Mouse (Mus musculus) small intestine, adult 2 months (tissue): ENCODE results near the gene Skil. TPM values are rescaled to one million over a fixed set of nuclear protein-coding genes. Genes with fewer than 3 reads are reported as not detected.

Experiments
- H3K27ac ChIP-seq: fragments of 200-500 bp; 2 replicates; pipeline ENCODE4 v1.5.1; 2012; ENCODE audit warnings: low read depth, low read length, control low read depth, inconsistent platforms; ENCODE audit not compliant: insufficient read depth
- H3K27me3 ChIP-seq: fragments of 200-500 bp; 2 replicates; pipeline ENCODE4 v1.6.1; 2012; ENCODE audit warnings: mild to moderate bottlenecking, moderate library complexity, low read length, inconsistent platforms; ENCODE audit not compliant: control insufficient read depth, insufficient read depth
- H3K36me3 ChIP-seq: fragments of 200-500 bp; 2 replicates; pipeline ENCODE4 v1.6.1; 2012; ENCODE audit warnings: mild to moderate bottlenecking, low read length, control low read depth, inconsistent platforms; ENCODE audit not compliant: control insufficient read depth, insufficient read depth
- H3K4me1 ChIP-seq: fragments of 200-500 bp; 2 replicates; pipeline ENCODE4 v1.6.1; 2012; ENCODE audit warnings: low read length, inconsistent platforms, mixed read lengths; ENCODE audit not compliant: control insufficient read depth, insufficient read depth, insufficient read length
- H3K4me3 ChIP-seq: fragments of 200-500 bp; 2 replicates; pipeline ENCODE4 v1.5.1; 2012; ENCODE audit warnings: low read depth, mild to moderate bottlenecking, control low read depth, inconsistent platforms, low read length, moderate library complexity
- CTCF ChIP-seq: fragments of 200-500 bp; IDR thresholded peaks from 2 replicates; pipeline ENCODE4 v1.5.1; 2012; ENCODE audit warnings: low read depth, mild to moderate bottlenecking, control low read depth, inconsistent platforms, low read length, moderate library complexity, mixed read lengths; ENCODE audit not compliant: insufficient replicate concordance, insufficient read length; ENCODE audit errors: extremely low read depth
- POLR2A ChIP-seq: fragments of 200-500 bp; IDR thresholded peaks from 2 replicates; pipeline ENCODE4 v1.6.1; 2012; ENCODE audit warnings: low read depth, mild to moderate bottlenecking, control low read depth, inconsistent platforms, low read length, moderate library complexity
- WGBS: fragments of 180-500 bp; shearing (Covaris S2); methylation state at CpG from one replicate; pipeline ENCODE4 v1.1.7; 2018; 5-methylcytosine and 5-hydroxymethylcytosine counted together
- polyA plus RNA-seq: library from polyadenylated mRNA; depleted of rRNA; stranded (reverse); fragments of >200 nt; gene quantifications from 2 replicates; pipeline ENCODE4 v1.2.3, GENCODE M21; 2012

Skil gene
- polyA plus RNA-seq, 1 experiment: 8.5 TPM

GRCm38 (mm10) chr3:31145641-31146290 lies 50.9 kb downstream of the Skil start:
- WGBS: 8% methylated on average over 14 of the region's 14 CpGs
- Histone ChIP-seq H3K4me3 (no peak overlapping the region), H3K36me3 (no peaks in the 10 kb centered on the region), H3K27ac (no peak overlapping the region), H3K4me1 (peaks cover 5% of the 10 kb centered on the region; the same call in 1 of the 2 replicates), H3K27me3 (0 out of 2 replicates have a peak, but pooled peaks cover 7% of the 10 kb centered on the region)
- TF ChIP-seq CTCF (peak; percentile 79; the same call in 1 of the 2 replicates), POLR2A (no peak)

- peaks cover 10% of the 10 kb centered on the region; the same call in 1 of the 2 replicates for H3K27me3 ChIP-seq
- 73% methylated on average over 7 of the region's 7 CpGs for WGBS
- H3K36me3 ChIP-seq: no peaks in the 10 kb centered on the region
- TF ChIP-seq CTCF: no peak
- no peak for TF ChIP-seq POLR2A
- H3K27ac ChIP-seq: no peak overlapping the region
- H3K4me3 ChIP-seq: no peak overlapping the region
- H3K4me1 ChIP-seq: peaks cover 2% of the 10 kb centered on the region; the same call in 1 of the 2 replicates
Measured at GRCm38 (mm10) chr3:31148595-31148994, 53.7 kb downstream of the Skil start.

- WGBS: under 1% methylated on average over 33 of the region's 33 CpGs
- H3K36me3 ChIP-seq: no peaks in the 10 kb centered on the region
- H3K4me3 ChIP-seq: peak within 1 kb of the TSS; percentile 13
- H3K4me1 ChIP-seq: peaks cover 2% of the 10 kb centered on the region; the same call in 1 of the 2 replicates
- H3K27me3 ChIP-seq: peaks cover 10% of the 10 kb centered on the region; the same call in 1 of the 2 replicates
- TF ChIP-seq POLR2A (no peak), CTCF (no peak)
- H3K27ac ChIP-seq: no peak within 1 kb of the TSS
Measured at GRCm38 (mm10) chr3:31149706-31150105, 54.8 kb downstream of the Skil start, which contains the start of gene Cldn11. TSS of gene Cldn11 (plus strand) at chr3:31149920.

GRCm38 (mm10) chr3:31152108-31152507 lies 57.2 kb downstream of the Skil start:
- Histone ChIP-seq H3K27ac (no peak overlapping the region), H3K4me3 (no peak overlapping the region), H3K27me3 (peaks cover 10% of the 10 kb centered on the region; the same call in 1 of the 2 replicates), H3K36me3 (no peaks in the 10 kb centered on the region), H3K4me1 (no peaks in the 10 kb centered on the region)
- no peak for TF ChIP-seq CTCF
- TF ChIP-seq POLR2A: no peak
- 57% methylated on average over 6 of the region's 6 CpGs for WGBS

- 71% methylated on average over 3 of the region's 3 CpGs for WGBS
- no peak for TF ChIP-seq POLR2A
- no peak for TF ChIP-seq CTCF
- Histone ChIP-seq H3K36me3 (no peaks in the 10 kb centered on the region), H3K27ac (no peak overlapping the region), H3K4me3 (no peak overlapping the region), H3K4me1 (no peaks in the 10 kb centered on the region), H3K27me3 (peaks cover under 1% of the 10 kb centered on the region; the same call in 1 of the 2 replicates)
Measured at GRCm38 (mm10) chr3:31156126-31156525, 61.3 kb downstream of the Skil start.

- WGBS: 67% methylated on average over 15 of the region's 15 CpGs
- no peaks in the 10 kb centered on the region for H3K4me1 ChIP-seq
- no peak overlapping the region for H3K27ac ChIP-seq
- no peak for TF ChIP-seq CTCF
- no peak for TF ChIP-seq POLR2A
- no peaks in the 10 kb centered on the region for H3K36me3 ChIP-seq
- no peak overlapping the region for H3K4me3 ChIP-seq
- H3K27me3 ChIP-seq: no peaks in the 10 kb centered on the region
Measured at GRCm38 (mm10) chr3:31157776-31158175, 62.9 kb downstream of the Skil start.

- WGBS: 80% methylated on average over 10 of the region's 10 CpGs
- no peak for TF ChIP-seq POLR2A
- TF ChIP-seq CTCF: no peak
Measured at GRCm38 (mm10) chr3:31160046-31160445, 65.2 kb downstream of the Skil start.

More at GRCm38 (mm10) chr3:31160046-31160445, 65.2 kb downstream of the Skil start:
- H3K4me3 ChIP-seq: no peak overlapping the region
- no peaks in the 10 kb centered on the region for H3K36me3 ChIP-seq
- H3K4me1 ChIP-seq: no peaks in the 10 kb centered on the region
- no peaks in the 10 kb centered on the region for H3K27me3 ChIP-seq
- H3K27ac ChIP-seq: no peak overlapping the region
